Mouse (Mus musculus) telencephalon, adult 2 months (tissue): ENCODE measurements around the gene Galnt3.

Experiments
- DNase-seq: peaks from one replicate; pipeline ENCODE4 v3.0.0-alpha.2; 2011; ENCODE audit warnings: low read depth, low spot score

Galnt3 gene

GRCm38 (mm10) chr2:66107864-66108514 is 16.8 kb downstream of the Galnt3 start:
- DNase-seq, result no peak

DNA sequence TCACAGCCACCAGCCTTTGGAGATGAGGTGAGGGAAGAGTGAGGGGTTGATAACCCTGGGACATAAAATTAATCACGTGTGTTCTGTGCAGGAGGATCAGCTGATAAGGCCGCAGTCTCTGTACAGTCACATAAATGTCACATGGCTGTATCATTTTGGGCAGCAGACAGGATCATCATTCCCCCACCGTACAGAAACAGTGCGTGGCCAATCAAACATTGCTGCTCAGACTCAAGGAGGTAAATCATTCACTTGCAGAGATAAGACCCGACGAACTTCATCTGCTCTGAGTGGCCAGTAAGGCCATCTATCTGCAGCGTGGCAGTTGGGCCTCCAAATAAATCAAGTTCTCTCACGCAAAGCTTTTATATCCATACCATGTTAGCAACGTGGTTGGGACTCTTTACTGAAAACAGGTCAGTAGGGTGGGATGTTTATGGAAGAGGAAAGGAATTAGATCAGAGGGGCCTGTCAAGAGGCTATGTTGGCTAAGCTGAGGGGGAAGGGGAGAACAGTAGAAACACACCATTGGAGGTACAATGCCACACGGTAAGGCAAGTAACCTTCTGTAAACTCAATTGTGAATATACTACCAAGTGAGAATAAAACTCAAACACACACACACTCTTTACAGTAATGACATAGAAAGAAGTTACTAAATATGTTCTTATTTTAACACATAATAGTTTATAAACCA is 20.9 kb downstream of the Galnt3 start:
- DNase-seq, result no peak

DNA sequence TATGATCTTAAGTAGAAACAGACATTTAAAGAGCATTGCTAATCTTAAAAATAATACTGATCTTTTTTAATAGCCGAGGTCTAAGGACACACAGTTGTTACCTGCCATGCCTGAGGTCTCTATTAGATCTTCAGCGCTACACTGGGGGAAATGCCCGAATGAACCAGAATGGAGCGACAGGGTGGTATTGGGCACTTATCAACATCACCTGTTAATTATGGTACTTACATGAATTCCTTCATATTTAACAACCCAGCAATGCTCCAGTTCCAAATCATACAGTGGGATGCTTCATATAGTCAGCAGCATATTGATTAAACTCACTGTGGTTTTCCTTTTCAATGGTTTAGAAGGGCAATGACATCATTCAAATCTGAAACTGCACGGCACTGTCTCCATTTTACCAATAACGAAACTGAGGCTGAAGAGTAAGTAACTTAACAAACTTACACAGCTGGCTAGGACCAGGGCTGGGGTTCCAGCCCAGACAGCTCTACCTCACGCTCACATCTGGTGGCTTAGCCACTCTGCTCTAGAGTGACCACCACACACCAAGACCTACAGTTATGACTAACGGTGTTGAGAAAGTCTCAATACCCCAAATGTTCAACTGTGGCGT is 23.0 kb downstream of the Galnt3 start:
- DNase-seq, result no peak

GRCm38 (mm10) chr2:66100671-66101351 is 24.0 kb downstream of the Galnt3 start:
- DNase-seq, result no peak

- DNase-seq, result no peak
Observed at GRCm38 (mm10) chr2:66100239-66100638, 24.6 kb downstream of the Galnt3 start.

GRCm38 (mm10) chr2:66094622-66095181 is 30.1 kb downstream of the Galnt3 start:
- no peak for DNase-seq

- DNase-seq, result no peak
Observed at GRCm38 (mm10) chr2:66091296-66091695, 33.5 kb downstream of the Galnt3 start.

DNA sequence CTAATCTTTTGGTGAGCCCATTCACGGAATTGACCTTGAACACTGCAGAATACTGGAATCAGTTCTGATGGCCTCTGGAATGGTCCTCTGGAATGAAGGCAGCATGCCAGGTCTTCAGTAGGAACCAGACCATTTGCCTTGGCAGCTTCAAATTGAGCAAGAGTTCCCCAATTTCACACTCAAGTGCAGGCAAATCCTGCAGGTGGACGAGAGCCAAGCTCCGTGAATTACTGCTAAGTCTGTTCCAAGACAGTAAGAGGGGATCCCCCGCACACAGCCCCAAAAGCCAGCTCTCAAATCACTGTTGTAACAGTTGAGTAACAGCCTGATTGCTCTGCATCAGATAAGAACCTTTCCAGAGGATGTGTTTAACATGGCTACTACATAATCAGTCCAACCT is 42.9 kb downstream of the Galnt3 start:
- no peak for DNase-seq

GRCm38 (mm10) chr2:66080731-66081130 is 44.1 kb downstream of the Galnt3 start:
- no peak for DNase-seq

DNA sequence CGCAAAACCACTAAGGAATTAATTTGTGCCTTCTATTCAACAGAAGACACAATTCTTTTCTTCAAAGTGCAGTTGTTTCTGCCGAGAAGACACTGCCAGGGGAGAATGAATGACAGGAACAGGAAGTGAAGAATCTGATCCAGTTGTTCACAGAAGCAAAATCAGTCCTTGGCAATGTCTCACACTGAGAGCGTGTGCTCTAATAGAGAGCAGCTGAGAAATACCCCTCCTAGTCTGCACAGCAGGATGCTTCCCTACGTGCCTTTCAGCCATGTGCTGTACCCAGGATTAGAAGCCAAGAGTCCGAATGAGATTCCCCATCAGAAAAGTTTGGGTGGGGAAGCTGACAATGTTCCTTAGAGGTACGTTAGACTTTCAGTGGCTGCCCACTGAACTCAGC is 55.3 kb downstream of the Galnt3 start:
- no peak for DNase-seq

DNA sequence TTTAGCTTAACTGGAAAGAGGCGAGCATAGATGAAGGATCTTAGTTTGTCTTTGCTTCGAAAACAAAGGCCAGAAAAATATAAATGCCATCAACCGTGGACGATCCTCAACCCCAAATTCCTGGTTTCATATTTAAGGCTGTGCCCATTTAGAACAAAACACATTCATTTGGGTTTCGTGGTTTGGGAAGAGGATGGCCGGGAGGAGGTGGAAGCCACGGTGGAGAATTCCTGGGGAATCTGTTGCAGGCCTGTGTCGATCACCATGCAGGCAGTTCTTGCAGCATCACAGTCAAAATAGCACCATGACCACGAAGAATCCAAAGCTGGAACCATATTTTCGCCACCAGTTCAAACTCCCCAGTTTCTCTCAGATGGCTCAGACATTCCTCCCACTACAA is 61.5 kb downstream of the Galnt3 start:
- no peak for DNase-seq

- no peak for DNase-seq
Observed at GRCm38 (mm10) chr2:66044405-66045089, 80.2 kb downstream of the Galnt3 start.

GRCm38 (mm10) chr2:66043441-66044404 is 81.1 kb downstream of the Galnt3 start:
- no peak for DNase-seq

- DNase-seq, result peak; percentile 83
Observed at GRCm38 (mm10) chr2:66041917-66042419, 82.8 kb downstream of the Galnt3 start.

- no peak for DNase-seq
Observed at GRCm38 (mm10) chr2:66041203-66041916, 83.4 kb downstream of the Galnt3 start.

DNA sequence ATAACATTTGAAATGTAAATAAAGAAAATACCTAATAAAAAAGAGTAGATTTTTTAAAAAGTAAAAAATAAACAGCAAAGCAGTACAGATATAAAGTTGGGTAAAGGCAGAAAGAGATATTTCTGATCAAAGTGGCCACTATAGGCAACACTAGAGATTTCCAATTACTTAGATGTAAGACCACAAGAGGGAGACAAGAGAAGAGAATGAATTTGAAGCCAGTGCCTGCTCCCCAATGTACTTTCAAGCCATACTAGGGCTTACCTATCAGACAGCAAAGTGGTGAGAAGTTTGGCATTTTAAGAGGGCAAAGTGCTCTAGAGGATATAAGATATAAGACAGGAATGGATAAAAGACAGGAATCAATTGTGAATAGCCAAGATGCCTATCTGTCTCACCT is 84.2 kb downstream of the Galnt3 start:
- no peak for DNase-seq

DNA sequence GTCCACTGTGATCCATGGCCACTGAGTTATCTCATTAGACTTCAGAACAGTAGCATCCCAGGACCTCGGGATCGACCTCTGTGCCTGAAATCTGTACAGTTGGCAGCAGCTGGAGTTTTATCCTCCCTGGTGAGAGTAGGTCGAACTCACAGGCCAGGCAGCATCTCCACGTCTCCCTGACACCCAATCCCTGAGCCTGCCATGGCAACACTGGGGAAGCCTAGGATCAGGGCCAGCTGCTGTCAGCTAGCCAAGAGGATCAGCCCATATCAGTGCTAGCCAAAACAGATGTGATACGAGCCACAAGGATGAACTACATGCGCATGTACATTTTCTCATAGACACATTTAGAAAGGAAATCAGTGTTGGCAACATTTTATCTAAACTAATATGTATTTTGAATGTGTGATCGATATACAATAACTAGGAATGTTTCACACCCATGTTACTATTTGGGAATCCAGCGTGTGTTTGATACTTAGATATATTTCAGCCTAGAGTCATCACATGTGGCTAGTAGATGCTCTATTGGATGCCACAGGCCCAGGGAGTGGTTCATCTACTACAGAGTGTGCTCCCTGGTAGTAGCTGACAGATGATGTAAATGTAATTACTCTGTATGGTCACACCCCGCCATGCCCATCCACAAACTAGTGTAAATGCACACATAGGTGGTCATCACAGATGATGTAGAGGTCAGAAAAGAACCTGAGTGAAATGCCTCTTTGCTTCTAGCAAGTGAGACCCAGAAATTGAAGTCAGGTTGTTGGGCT is 89.7 kb downstream of the Galnt3 start:
- no peak for DNase-seq
